Mouse (Mus musculus) small intestine, adult 2 months (tissue): Measurements from ENCODE around the gene Frs3.

Experiments used
- CTCF ChIP-seq: fragments of 200-500 bp; IDR thresholded peaks from 2 replicates; pipeline ENCODE4 v1.5.1; 2012; ENCODE audit warnings: low read depth, mild to moderate bottlenecking, control low read depth, inconsistent platforms, low read length, moderate library complexity, mixed read lengths; ENCODE audit not compliant: insufficient replicate concordance, insufficient read length; ENCODE audit errors: extremely low read depth
- POLR2A ChIP-seq: fragments of 200-500 bp; IDR thresholded peaks from 2 replicates; pipeline ENCODE4 v1.6.1; 2012; ENCODE audit warnings: low read depth, mild to moderate bottlenecking, control low read depth, inconsistent platforms, low read length, moderate library complexity

GRCm38 (mm10) chr17:47691650-47692049 is 2.8 kb downstream of the Frs3 start:
- TF ChIP-seq POLR2A (no peak), CTCF (no peak)
